ENCODE assay signal across 19 mouse cellular contexts in genomic region chr9:77310548-77310947, GRCm38 (mm10). TPM values are rescaled to one million over a fixed set of nuclear protein-coding genes. Genes with fewer than 3 reads are reported as not detected.
DNase-seq lines count a peak whose midpoint lies in the region; ATAC-seq and TF ChIP-seq lines count a peak whose summit lies in the region.
"Had no signal": no experiment of that assay in that cellular context is flagged by ENCODE, and none has a peak within 500 bp of the region (broad histone marks: within the 10 kb centered on the region; RNA-seq: fewer than 3 reads in every experiment).

No protein-coding gene starts in this region.

- H3K4me3 ChIP-seq in gastrocnemius, adult 2 months = peak overlapping the region; percentile 53
- no peak overlapping the region for H3K4me3 ChIP-seq in heart, embryonic 12.5 days
- H3K4me3 ChIP-seq in myocyte = no peak overlapping the region
- H3K4me3 ChIP-seq in liver, embryonic 11.5 days (ENCODE audit: low read depth, low read length) = no peak overlapping the region
- H3K4me3 ChIP-seq in left cerebral cortex, adult 2 months = no peak overlapping the region
- H3K4me3 ChIP-seq in hindbrain, embryonic 13.5 days = no peak overlapping the region
- H3K4me3 ChIP-seq: embryonic facial prominence, embryonic 12.5 days; hindbrain, embryonic 10.5 days; limb, embryonic 15.5 days; midbrain, embryonic 10.5 days; neural tube, embryonic 13.5 days had no signal

- no peak for TF ChIP-seq CTCF in gastrocnemius, adult 2 months (IDR thresholded peaks at IDR 0.05)
- no peak for TF ChIP-seq CTCF in left cerebral cortex, adult 2 months (IDR thresholded peaks at IDR 0.05)

- no peak overlapping the region for H3ac ChIP-seq in myocyte (ENCODE audit: control insufficient read depth, insufficient read length)

- peak; percentile 66 for DNase-seq in gastrocnemius, adult 2 months
- no peak for DNase-seq in gastrocnemius, postnatal 10 days
- DNase-seq in gastrocnemius, postnatal 14 days = peak; percentile 12
- DNase-seq in liver, embryonic 11.5 days (ENCODE audit: low spot score) = no peak
- no peak for DNase-seq in left cerebral cortex, adult 2 months (ENCODE audit: extremely low spot score in 1 of 2, low spot score in 2 of 2)
- DNase-seq: adrenal gland, postnatal 10 days; cerebellum, adult 18-20 months; lung, adult 18-20 months; lung, postnatal 4 days; right cerebral cortex, postnatal 25 days had no signal

- no peaks in the 10 kb centered on the region for H3K9me3 ChIP-seq in heart, embryonic 12.5 days (replicated peaks)
- H3K9me3 ChIP-seq in liver, embryonic 11.5 days (ENCODE audit: control insufficient read depth, low read length) = no peaks in the 10 kb centered on the region
- no peaks in the 10 kb centered on the region for H3K9me3 ChIP-seq in hindbrain, embryonic 13.5 days
- H3K9me3 ChIP-seq: embryonic facial prominence, embryonic 12.5 days; hindbrain, embryonic 10.5 days; limb, embryonic 15.5 days; midbrain, embryonic 10.5 days; neural tube, embryonic 13.5 days had no signal

- peak overlapping the region; percentile 89 for H3K27ac ChIP-seq in gastrocnemius, adult 2 months
- H3K27ac ChIP-seq in heart, embryonic 12.5 days (ENCODE audit: poor library complexity, severe bottlenecking) = peak overlapping the region; percentile 72
- no peak overlapping the region for H3K27ac ChIP-seq in liver, embryonic 11.5 days (ENCODE audit: low read depth, low read length)
- H3K27ac ChIP-seq in left cerebral cortex, adult 2 months = no peak overlapping the region
- H3K27ac ChIP-seq in hindbrain, embryonic 13.5 days = no peak overlapping the region
- H3K27ac ChIP-seq: embryonic facial prominence, embryonic 12.5 days; hindbrain, embryonic 10.5 days; limb, embryonic 15.5 days; midbrain, embryonic 10.5 days; neural tube, embryonic 13.5 days had no signal

- no peak for ATAC-seq in heart, embryonic 12.5 days (ENCODE audit: insufficient number of reproducible peaks, low FRiP score)
- ATAC-seq in liver, embryonic 11.5 days (replicated peaks; ENCODE audit: low FRiP score) = no peak
- ATAC-seq in hindbrain, embryonic 13.5 days (ENCODE audit: low FRiP score) = no peak

- no peaks in the 10 kb centered on the region for H3K27me3 ChIP-seq in heart, embryonic 12.5 days (replicated peaks)
- H3K27me3 ChIP-seq in myocyte (ENCODE audit: control insufficient read depth, insufficient read depth, insufficient read length) = no peaks in the 10 kb centered on the region
- no peaks in the 10 kb centered on the region for H3K27me3 ChIP-seq in liver, embryonic 11.5 days (replicated peaks; ENCODE audit: control insufficient read depth, insufficient read depth, low read length)
- no peaks in the 10 kb centered on the region for H3K27me3 ChIP-seq in hindbrain, embryonic 13.5 days
- H3K27me3 ChIP-seq: embryonic facial prominence, embryonic 12.5 days; limb, embryonic 15.5 days; neural tube, embryonic 13.5 days had no signal

- no peak overlapping the region for H3K9ac ChIP-seq in heart, embryonic 12.5 days
- no peak overlapping the region for H3K9ac ChIP-seq in liver, embryonic 11.5 days (ENCODE audit: low read depth, low read length)
- H3K9ac ChIP-seq in hindbrain, embryonic 13.5 days = no peak overlapping the region
- H3K9ac ChIP-seq: embryonic facial prominence, embryonic 12.5 days; limb, embryonic 15.5 days; neural tube, embryonic 13.5 days had no signal

- intact Hi-C loops in gastrocnemius, adult 2 months (cut with DNase I) = loop anchor here (2.0 kb wide), 2 partner anchors 32 to 36 kb away; no protein-coding TSS in a partner anchor
- intact Hi-C loops in gastrocnemius, postnatal 14 days (cut with DNase I; ENCODE audit: low total_unique reads) = no loop called here
- intact Hi-C loops in left cerebral cortex, adult 2 months (cut with DNase I) = no loop called here

- peak overlapping the region; percentile 24; the same call in 1 of the 2 replicates for H3K4me2 ChIP-seq in heart, embryonic 12.5 days
- peak overlapping the region; percentile 72 for H3K4me2 ChIP-seq in myocyte (ENCODE audit: low read depth)
- H3K4me2 ChIP-seq in liver, embryonic 11.5 days = no peak overlapping the region
- H3K4me2 ChIP-seq in hindbrain, embryonic 13.5 days = no peak overlapping the region
- H3K4me2 ChIP-seq: embryonic facial prominence, embryonic 12.5 days; limb, embryonic 15.5 days; neural tube, embryonic 13.5 days had no signal

- H3K4me1 ChIP-seq in heart, embryonic 12.5 days (replicated peaks) = peaks cover 36% of the 10 kb centered on the region
- H3K4me1 ChIP-seq in liver, embryonic 11.5 days (replicated peaks; ENCODE audit: control insufficient read depth, insufficient read depth, low read length) = no peaks in the 10 kb centered on the region
- no peaks in the 10 kb centered on the region for H3K4me1 ChIP-seq in hindbrain, embryonic 13.5 days (replicated peaks)
- H3K4me1 ChIP-seq: embryonic facial prominence, embryonic 12.5 days; hindbrain, embryonic 10.5 days; limb, embryonic 15.5 days; midbrain, embryonic 10.5 days; neural tube, embryonic 13.5 days had no signal

- H3K36me3 ChIP-seq in heart, embryonic 12.5 days = no peaks in the 10 kb centered on the region
- H3K36me3 ChIP-seq in myocyte (ENCODE audit: control insufficient read depth, insufficient read depth) = no peaks in the 10 kb centered on the region
- H3K36me3 ChIP-seq in liver, embryonic 11.5 days (ENCODE audit: control insufficient read depth, insufficient read depth, low read length) = no peaks in the 10 kb centered on the region
- H3K36me3 ChIP-seq in hindbrain, embryonic 13.5 days = no peaks in the 10 kb centered on the region
- H3K36me3 ChIP-seq: embryonic facial prominence, embryonic 12.5 days; hindbrain, embryonic 10.5 days; limb, embryonic 15.5 days; midbrain, embryonic 10.5 days; neural tube, embryonic 13.5 days had no signal

- 44% methylated on average over 6 of the region's 6 CpGs for WGBS in heart, embryonic 12.5 days
- WGBS in liver, embryonic 11.5 days = 76% methylated on average over 6 of the region's 6 CpGs
- 90% methylated on average over 6 of the region's 6 CpGs for WGBS in hindbrain, embryonic 13.5 days

- no peak for TF ChIP-seq POLR2A in myocyte (IDR thresholded peaks at IDR 0.05; ENCODE audit: insufficient read length, low read depth)

- no peaks in the 10 kb centered on the region for H3K79me2 ChIP-seq in myocyte (ENCODE audit: control insufficient read depth, insufficient read depth)

TF ChIP-seq in myocyte, 11 proteins besides CTCF, POLR2A, EP300 and RAD21:
- TF ChIP-seq MYOG (IDR thresholded peaks at IDR 0.05; ENCODE audit: control insufficient read depth in 1 of 3, insufficient read depth in 1 of 3, insufficient read length in 2 of 3, low read depth in 2 of 3) (peak in 1 of 3 experiments; percentile 42), MYOD1 (IDR thresholded peaks at IDR 0.05; ENCODE audit: control insufficient read depth in 1 of 3, insufficient read length in 2 of 3, low read depth in 2 of 3) (peak in 1 of 3 experiments; percentile 49), REST (IDR thresholded peaks at IDR 0.05; ENCODE audit: insufficient read depth, insufficient read length) (no peak)

RNA-seq across cellular contexts. Expression of gene Mlip, which starts 42.2 kb away (rescaled TPM):
- 100 to 1,000 TPM in 1 of 2 experiments, 10 to 100 TPM in 1; 77.3 to 100 TPM for total RNA-seq in gastrocnemius, adult 2 months (2021)
- 100 to 1,000 TPM; 102 to 111 TPM for total RNA-seq in gastrocnemius, postnatal 10 days (2021)
- 100 to 1,000 TPM; 103 to 105 TPM for total RNA-seq in gastrocnemius, postnatal 14 days (2021)
- 67.8 and 70.9 TPM in 2 replicates for polyA plus RNA-seq in heart, embryonic 12.5 days (2016; fragmentation: Nextera tagmentation; extraction: Ambion mirVana)
- polyA plus RNA-seq in myocyte (2012; fragmentation: generic; extraction: Trizol) = 4.4 TPM
- polyA plus RNA-seq in liver, embryonic 11.5 days (2014; fragmentation: Nextera tagmentation; extraction: Ambion mirVana) = 0.32 and 0.63 TPM in 2 replicates
- 100 to 1,000 TPM; 133 to 136 TPM for total RNA-seq in left cerebral cortex, adult 2 months (2021)
- polyA plus RNA-seq in hindbrain, embryonic 13.5 days (2015; fragmentation: Nextera tagmentation; extraction: Ambion mirVana) = 0.99 and 1.2 TPM in 2 replicates
- polyA plus RNA-seq: kidney, embryonic 14.5 days had no signal

Comparison
In these comparisons a context has a peak if more than half of its experiments do, and no peak if none do; other contexts are left out.
1. DNase-seq: peak in gastrocnemius, adult 2 months (single experiment) and gastrocnemius, postnatal 14 days (single experiment); none in gastrocnemius, postnatal 10 days (single experiment), liver, embryonic 11.5 days (single experiment) and left cerebral cortex, adult 2 months (0 of 2).
2. H3K27ac ChIP-seq: peak in gastrocnemius, adult 2 months (single experiment) and heart, embryonic 12.5 days (single experiment); none in liver, embryonic 11.5 days (single experiment), left cerebral cortex, adult 2 months (single experiment) and hindbrain, embryonic 13.5 days (single experiment).
3. H3K4me2 ChIP-seq: peak in heart, embryonic 12.5 days (single experiment) and myocyte (single experiment); none in liver, embryonic 11.5 days (single experiment) and hindbrain, embryonic 13.5 days (single experiment).